Mouse (Mus musculus) cerebellum, postnatal 36 days (tissue): ENCODE measurements around the gene Nrn1.
A peak's percentile ranks its signal among the peaks of the same experiment; 100 is the strongest.

Experiments
- DNase-seq, 2 experiments: peaks; one replicate each; pipeline ENCODE4 v3.0.0; 2021 to 2022; ENCODE audit warnings: mixed read lengths in 2 of 2

The Nrn1 gene

GRCm38 (mm10) chr13:36724533-36725470 is 10.1 kb downstream of the Nrn1 start:
- peak; percentile 84 to 86 for DNase-seq

- peak; percentile 11 to 35 for DNase-seq
Measured at GRCm38 (mm10) chr13:36723726-36724300, 11.1 kb downstream of the Nrn1 start.

- no peak for DNase-seq
Measured at GRCm38 (mm10) chr13:36722309-36722708, 12.6 kb downstream of the Nrn1 start.

GRCm38 (mm10) chr13:36720297-36721017 is 14.5 kb downstream of the Nrn1 start:
- no peak for DNase-seq

- peak in 1 of 2 experiments; percentile 13 for DNase-seq
Measured at GRCm38 (mm10) chr13:36717376-36717775, 17.6 kb downstream of the Nrn1 start.

GRCm38 (mm10) chr13:36716708-36717107 is 18.2 kb downstream of the Nrn1 start:
- no peak for DNase-seq

GRCm38 (mm10) chr13:36714101-36714500 is 20.8 kb downstream of the Nrn1 start:
- DNase-seq = no peak

DNA sequence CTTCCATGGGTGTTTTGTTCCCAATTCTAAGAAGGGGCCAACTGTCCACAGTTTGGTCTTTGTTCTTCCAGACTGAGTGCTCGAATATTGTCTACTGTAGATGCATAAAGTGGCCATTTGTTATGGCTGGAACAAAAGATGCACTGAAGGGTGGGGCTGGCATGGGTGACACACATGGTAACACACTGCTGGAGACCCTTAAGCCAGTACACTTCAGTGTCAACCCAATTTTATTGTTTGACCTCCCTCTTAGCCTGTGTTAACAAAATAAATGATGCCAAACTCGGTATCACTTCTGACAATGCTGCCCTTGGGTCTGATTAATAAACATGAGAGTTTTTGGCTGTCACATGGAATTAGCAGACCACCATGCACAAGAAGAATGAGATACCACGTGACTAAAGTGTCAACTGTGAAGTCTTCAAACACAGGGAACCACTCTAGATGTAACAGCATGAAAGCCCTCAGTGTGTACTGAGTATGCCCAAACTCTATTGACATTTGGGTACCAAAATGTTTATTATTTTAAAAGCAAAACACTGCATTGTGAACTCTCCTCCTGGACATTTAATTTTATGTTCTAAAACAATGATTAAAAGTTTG is 27.7 kb downstream of the Nrn1 start:
- no peak for DNase-seq

DNA sequence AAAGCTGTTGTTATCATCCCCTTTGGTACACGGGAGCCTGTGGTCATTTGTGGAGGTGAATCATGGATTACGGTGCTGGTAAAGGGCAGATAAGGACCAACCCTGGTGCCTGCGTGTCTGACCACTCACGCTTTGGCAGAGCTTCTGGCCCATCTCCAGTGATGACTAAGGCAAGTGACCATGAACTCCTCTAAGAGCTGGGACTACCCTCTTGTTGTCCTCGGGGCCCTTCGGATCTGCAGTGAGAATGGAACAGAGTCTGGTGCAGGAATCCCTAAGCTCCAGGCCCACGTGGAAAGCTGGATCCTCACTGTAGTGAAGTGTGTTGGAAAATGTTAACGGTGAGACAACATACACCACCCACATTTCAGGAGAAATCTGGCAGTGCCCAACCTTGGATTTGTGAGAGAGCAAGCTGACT is 38.6 kb downstream of the Nrn1 start:
- DNase-seq = peak; percentile 64 to 77

DNA sequence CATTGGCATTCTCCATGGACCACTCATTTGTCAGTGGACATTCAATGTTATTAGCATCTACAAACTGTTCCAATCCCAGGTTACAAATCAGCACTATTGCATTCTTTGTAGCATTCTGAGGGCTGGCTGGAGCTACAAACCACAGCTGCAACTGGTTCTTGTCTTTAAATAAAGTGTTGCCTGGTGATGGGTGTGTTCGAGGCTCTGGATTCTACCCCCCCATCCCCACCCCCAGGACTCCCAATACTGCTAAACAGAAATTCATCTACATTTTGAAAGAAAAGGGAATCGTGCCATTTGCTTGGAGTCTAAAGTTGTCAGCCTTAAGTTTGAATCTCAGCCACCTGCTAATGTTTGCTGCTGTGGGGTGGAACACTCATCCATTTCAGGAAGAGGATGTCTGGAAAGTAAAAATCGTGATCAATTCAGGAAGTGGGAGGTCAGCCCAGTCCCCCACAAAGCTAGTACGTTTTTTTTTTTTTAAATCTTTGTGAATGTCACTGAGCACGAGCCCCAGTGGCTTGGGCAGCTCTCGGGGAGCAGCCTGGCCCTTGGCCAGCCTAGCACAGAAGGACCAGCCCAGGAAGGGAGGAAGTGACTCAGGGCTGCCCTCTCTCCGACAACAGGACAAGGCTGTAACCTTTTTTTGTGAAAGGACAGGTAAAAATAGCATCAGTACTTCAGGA is 39.3 kb downstream of the Nrn1 start:
- DNase-seq = peak; percentile 80 to 84

- no peak for DNase-seq
Measured at GRCm38 (mm10) chr13:36683581-36683980, 51.4 kb downstream of the Nrn1 start.

- DNase-seq = no peak
Measured at GRCm38 (mm10) chr13:36680690-36681355, 54.1 kb downstream of the Nrn1 start.

GRCm38 (mm10) chr13:36679345-36679744 is 55.6 kb downstream of the Nrn1 start:
- no peak for DNase-seq
